Mouse (Mus musculus): ENCODE data around the gene Gtdc1. TPM values are rescaled to one million over a fixed set of nuclear protein-coding genes. Genes with fewer than 3 reads are reported as not detected.

Gene Gtdc1
- polyA plus RNA-seq, 1 experiment from 2014 or later, result 17.3 TPM

DNA sequence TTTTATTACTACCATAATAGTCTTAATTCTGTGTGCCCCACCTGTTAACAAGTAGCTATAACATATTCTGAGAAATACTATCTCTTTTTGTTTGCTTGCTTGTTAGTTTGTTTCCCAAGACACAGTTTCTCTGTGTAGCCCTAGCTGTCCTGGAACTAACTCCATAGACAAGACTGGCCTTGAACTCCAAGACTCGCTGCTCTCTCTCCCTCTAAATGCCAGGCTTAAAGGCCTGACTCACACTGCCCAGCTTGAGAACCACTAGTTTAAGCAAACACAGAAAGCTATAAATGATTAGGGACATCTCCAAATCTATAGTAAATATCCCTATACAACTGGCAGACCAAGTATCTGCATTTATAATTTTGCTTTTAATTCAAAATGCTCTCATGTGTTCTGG is 8.1 kb downstream of the Gtdc1 start:
- H3K9me3 ChIP-seq (ENCODE audit: control insufficient read depth, low read length), result no peaks in the 10 kb centered on the region
- no peaks in the 10 kb centered on the region for H3K27me3 ChIP-seq (ENCODE audit: control insufficient read depth, insufficient read depth, low read length)
- no peak overlapping the region for H3K4me2 ChIP-seq (replicated peaks; ENCODE audit: low read depth, low read length)
- WGBS, result 79% methylated on average over 1 of the region's 1 CpGs
- DNase-seq (ENCODE audit: low spot score) (no peak), ATAC-seq (ENCODE audit: low FRiP score) (no peak)
- no peaks in the 10 kb centered on the region for H3K4me1 ChIP-seq (replicated peaks; ENCODE audit: control insufficient read depth, insufficient read depth, low read length)
- no peak overlapping the region for H3K9ac ChIP-seq (ENCODE audit: low read depth, low read length)
- no peak overlapping the region for H3K27ac ChIP-seq (ENCODE audit: low read depth, low read length)
- no peak overlapping the region for H3K4me3 ChIP-seq (ENCODE audit: low read depth, low read length)
- H3K36me3 ChIP-seq (ENCODE audit: control insufficient read depth, insufficient read depth, low read length), result no peaks in the 10 kb centered on the region

DNA sequence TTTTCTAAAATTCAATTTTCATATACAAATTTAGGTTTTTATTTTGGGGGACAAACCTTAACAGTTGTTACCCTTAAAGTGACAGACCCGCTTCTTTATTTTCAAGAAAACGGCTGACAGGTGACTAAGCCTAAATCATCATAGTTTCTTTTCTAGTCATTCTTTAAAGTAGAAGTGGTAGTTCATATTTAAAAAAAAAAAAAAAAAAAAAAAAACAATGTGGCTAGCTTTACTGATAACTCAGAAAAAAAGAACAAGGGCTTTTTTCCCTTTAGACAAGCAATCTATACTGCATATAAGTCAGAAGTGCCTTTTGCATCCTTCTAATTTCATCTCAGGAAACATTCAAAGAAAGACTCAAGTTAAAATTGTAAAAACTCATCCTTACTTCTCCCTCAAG is 8.7 kb downstream of the Gtdc1 start:
- H3K27me3 ChIP-seq (ENCODE audit: control insufficient read depth, insufficient read depth, low read length), result no peaks in the 10 kb centered on the region
- no peaks in the 10 kb centered on the region for H3K4me1 ChIP-seq (replicated peaks; ENCODE audit: control insufficient read depth, insufficient read depth, low read length)
- no peak overlapping the region for H3K4me3 ChIP-seq (ENCODE audit: low read depth, low read length)
- H3K36me3 ChIP-seq (ENCODE audit: control insufficient read depth, insufficient read depth, low read length), result no peaks in the 10 kb centered on the region
- H3K9ac ChIP-seq (ENCODE audit: low read depth, low read length), result no peak overlapping the region
- no peak overlapping the region for H3K4me2 ChIP-seq (replicated peaks; ENCODE audit: low read depth, low read length)
- ATAC-seq (ENCODE audit: low FRiP score), result no peak
- H3K9me3 ChIP-seq (ENCODE audit: control insufficient read depth, low read length), result no peaks in the 10 kb centered on the region
- H3K27ac ChIP-seq (ENCODE audit: low read depth, low read length), result no peak overlapping the region
- DNase-seq (ENCODE audit: low spot score), result no peak
- WGBS, result 93% methylated on average over 2 of the region's 2 CpGs

DNA sequence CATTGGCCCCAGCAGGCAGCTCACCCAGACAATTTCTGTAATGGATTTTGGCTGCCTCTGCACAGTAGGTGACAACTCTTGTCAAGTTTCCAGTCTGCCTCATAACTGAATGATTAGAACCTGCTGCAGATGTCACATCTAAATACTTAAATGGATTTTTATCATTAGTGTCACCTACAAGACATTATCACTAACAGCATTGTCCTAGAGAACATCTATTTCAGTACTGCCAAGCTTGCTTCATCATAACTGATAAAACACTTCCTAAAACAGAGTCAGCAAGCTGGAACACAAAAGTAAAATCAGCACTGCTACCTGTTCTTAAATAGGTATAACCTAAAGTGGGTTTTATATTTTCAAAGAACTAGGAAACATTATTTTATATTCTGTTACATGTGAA is 11.2 kb downstream of the Gtdc1 start:
- Histone ChIP-seq H3K27me3 (ENCODE audit: control insufficient read depth, insufficient read depth, low read length) (no peaks in the 10 kb centered on the region), H3K27ac (ENCODE audit: low read depth, low read length) (no peak overlapping the region), H3K36me3 (ENCODE audit: control insufficient read depth, insufficient read depth, low read length) (no peaks in the 10 kb centered on the region), H3K9me3 (ENCODE audit: control insufficient read depth, low read length) (no peaks in the 10 kb centered on the region), H3K4me1 (replicated peaks; ENCODE audit: control insufficient read depth, insufficient read depth, low read length) (no peaks in the 10 kb centered on the region), H3K4me3 (ENCODE audit: low read depth, low read length) (no peak overlapping the region), H3K9ac (ENCODE audit: low read depth, low read length) (no peak overlapping the region), H3K4me2 (replicated peaks; ENCODE audit: low read depth, low read length) (no peak overlapping the region)
- ATAC-seq (ENCODE audit: low FRiP score) (no peak), DNase-seq (ENCODE audit: low spot score) (no peak)

DNA sequence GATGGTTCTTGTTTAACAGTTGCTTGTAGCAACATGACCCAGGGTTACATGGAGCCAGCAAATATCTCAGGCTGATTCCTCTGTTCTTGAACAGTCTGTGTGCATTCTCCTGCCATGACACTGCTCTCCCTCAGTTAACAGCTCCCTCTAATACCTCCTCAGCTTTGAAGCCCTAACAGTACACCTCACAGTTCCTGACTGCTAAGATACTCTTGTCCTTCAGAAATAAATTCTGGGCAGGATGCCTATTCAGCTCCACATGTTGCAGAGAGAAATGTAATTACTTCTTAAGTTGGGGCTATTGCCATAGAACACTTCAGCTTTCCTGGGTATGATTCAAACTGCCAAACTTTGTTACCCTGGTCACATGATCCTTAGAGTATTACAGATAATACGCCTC is 29.7 kb downstream of the Gtdc1 start:
- no peak overlapping the region for H3K4me2 ChIP-seq (replicated peaks; ENCODE audit: low read depth, low read length)
- no peak overlapping the region for H3K9ac ChIP-seq (ENCODE audit: low read depth, low read length)
- H3K4me1 ChIP-seq (replicated peaks; ENCODE audit: control insufficient read depth, insufficient read depth, low read length), result no peaks in the 10 kb centered on the region
- no peak overlapping the region for H3K4me3 ChIP-seq (ENCODE audit: low read depth, low read length)
- no peaks in the 10 kb centered on the region for H3K27me3 ChIP-seq (ENCODE audit: control insufficient read depth, insufficient read depth, low read length)
- no peaks in the 10 kb centered on the region for H3K9me3 ChIP-seq (ENCODE audit: control insufficient read depth, low read length)
- 97% methylated on average over 1 of the region's 1 CpGs for WGBS
- H3K36me3 ChIP-seq (ENCODE audit: control insufficient read depth, insufficient read depth, low read length), result no peaks in the 10 kb centered on the region
- H3K27ac ChIP-seq (ENCODE audit: low read depth, low read length), result no peak overlapping the region
- DNase-seq (ENCODE audit: low spot score) (no peak), ATAC-seq (ENCODE audit: low FRiP score) (no peak)

DNA sequence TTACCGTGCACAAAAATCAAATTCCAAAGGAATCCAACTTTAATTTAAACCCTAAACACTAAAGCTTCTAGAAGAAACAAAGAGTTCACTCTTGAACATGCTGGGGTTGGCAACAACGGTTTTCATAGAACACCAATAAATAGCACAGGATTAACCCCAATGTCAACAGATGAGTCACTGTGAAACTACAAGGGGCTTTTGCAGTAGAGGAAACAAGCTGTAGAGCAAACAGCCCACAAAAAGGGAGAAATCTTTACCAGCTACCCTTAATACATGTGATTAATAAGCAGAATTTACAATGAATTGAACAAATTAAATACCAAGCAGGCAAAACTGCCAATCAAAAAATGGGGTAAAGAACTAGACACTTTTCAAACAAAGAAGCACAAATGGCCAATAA is 53.7 kb downstream of the Gtdc1 start:
- WGBS, result 89% methylated on average over 2 of the region's 2 CpGs
- no peaks in the 10 kb centered on the region for H3K9me3 ChIP-seq (ENCODE audit: control insufficient read depth, low read length)

DNA sequence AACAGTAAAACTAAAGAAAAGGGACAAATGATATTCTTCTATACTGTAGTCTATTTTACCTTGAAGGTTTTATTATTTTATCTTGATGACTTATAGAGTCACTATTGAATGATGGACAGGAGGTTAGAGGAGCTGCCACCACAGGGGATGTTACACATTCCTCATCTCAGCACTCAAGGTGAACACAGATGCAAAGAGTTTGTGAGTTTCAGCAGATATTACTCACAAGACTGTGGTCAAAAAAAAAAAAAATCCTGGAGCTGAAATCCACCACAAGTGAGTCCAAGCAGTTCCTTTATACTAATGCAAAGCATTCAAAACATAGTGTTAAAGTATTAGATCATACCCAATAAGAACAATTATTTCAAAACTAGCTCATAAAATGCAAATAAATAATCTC is 62.7 kb downstream of the Gtdc1 start:
- H3K9ac ChIP-seq (ENCODE audit: low read depth, low read length), result no peak overlapping the region
- no peaks in the 10 kb centered on the region for H3K36me3 ChIP-seq (ENCODE audit: control insufficient read depth, insufficient read depth, low read length)
- ATAC-seq (ENCODE audit: low FRiP score) (no peak), DNase-seq (ENCODE audit: low spot score) (no peak)
- H3K27me3 ChIP-seq (ENCODE audit: control insufficient read depth, insufficient read depth, low read length), result no peaks in the 10 kb centered on the region
- H3K4me2 ChIP-seq (replicated peaks; ENCODE audit: low read depth, low read length), result no peak overlapping the region
- no peak overlapping the region for H3K4me3 ChIP-seq (ENCODE audit: low read depth, low read length)
- no peaks in the 10 kb centered on the region for H3K9me3 ChIP-seq (ENCODE audit: control insufficient read depth, low read length)
- no peak overlapping the region for H3K27ac ChIP-seq (ENCODE audit: low read depth, low read length)
- no peaks in the 10 kb centered on the region for H3K4me1 ChIP-seq (replicated peaks; ENCODE audit: control insufficient read depth, insufficient read depth, low read length)

More for the DNA sequence above, 53.7 kb downstream of the Gtdc1 start:
- Histone ChIP-seq H3K27ac (ENCODE audit: low read depth, low read length) (no peak overlapping the region), H3K4me1 (replicated peaks; ENCODE audit: control insufficient read depth, insufficient read depth, low read length) (no peaks in the 10 kb centered on the region), H3K4me2 (replicated peaks; ENCODE audit: low read depth, low read length) (no peak overlapping the region), H3K4me3 (ENCODE audit: low read depth, low read length) (no peak overlapping the region), H3K36me3 (ENCODE audit: control insufficient read depth, insufficient read depth, low read length) (no peaks in the 10 kb centered on the region), H3K27me3 (ENCODE audit: control insufficient read depth, insufficient read depth, low read length) (no peaks in the 10 kb centered on the region), H3K9ac (ENCODE audit: low read depth, low read length) (no peak overlapping the region)
- ATAC-seq (ENCODE audit: low FRiP score), result no peak
- DNase-seq (ENCODE audit: low spot score), result no peak

DNA sequence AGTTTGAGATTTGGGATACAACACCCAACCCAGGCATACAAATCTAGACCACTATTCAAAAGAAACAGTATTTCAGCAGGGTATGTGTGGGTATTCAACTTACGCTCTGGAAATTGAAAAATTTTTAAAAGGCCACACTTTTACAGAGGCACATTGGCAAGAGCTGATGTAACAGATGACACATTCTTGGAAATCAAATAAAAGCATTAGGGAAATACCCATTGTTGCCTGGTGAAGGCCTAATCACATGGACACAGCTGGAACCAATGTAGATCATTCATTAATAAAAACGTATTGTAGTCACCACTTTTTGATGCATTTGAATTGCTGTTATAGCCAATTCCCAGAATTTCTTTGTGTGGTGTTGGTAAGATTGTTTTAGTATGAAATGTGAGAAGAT is 73.0 kb downstream of the Gtdc1 start:
- DNase-seq (ENCODE audit: low spot score) (no peak), ATAC-seq (ENCODE audit: low FRiP score) (no peak)
- no peaks in the 10 kb centered on the region for H3K36me3 ChIP-seq (ENCODE audit: control insufficient read depth, insufficient read depth, low read length)
- H3K27ac ChIP-seq (ENCODE audit: low read depth, low read length), result no peak overlapping the region
- H3K4me3 ChIP-seq (ENCODE audit: low read depth, low read length), result no peak overlapping the region
- WGBS, result 76% methylated on average over 2 of the region's 2 CpGs
- H3K4me1 ChIP-seq (replicated peaks; ENCODE audit: control insufficient read depth, insufficient read depth, low read length), result no peaks in the 10 kb centered on the region
- H3K9me3 ChIP-seq (ENCODE audit: control insufficient read depth, low read length), result no peaks in the 10 kb centered on the region
- no peak overlapping the region for H3K4me2 ChIP-seq (replicated peaks; ENCODE audit: low read depth, low read length)
- H3K27me3 ChIP-seq (ENCODE audit: control insufficient read depth, insufficient read depth, low read length), result no peaks in the 10 kb centered on the region
- H3K9ac ChIP-seq (ENCODE audit: low read depth, low read length), result no peak overlapping the region

DNA sequence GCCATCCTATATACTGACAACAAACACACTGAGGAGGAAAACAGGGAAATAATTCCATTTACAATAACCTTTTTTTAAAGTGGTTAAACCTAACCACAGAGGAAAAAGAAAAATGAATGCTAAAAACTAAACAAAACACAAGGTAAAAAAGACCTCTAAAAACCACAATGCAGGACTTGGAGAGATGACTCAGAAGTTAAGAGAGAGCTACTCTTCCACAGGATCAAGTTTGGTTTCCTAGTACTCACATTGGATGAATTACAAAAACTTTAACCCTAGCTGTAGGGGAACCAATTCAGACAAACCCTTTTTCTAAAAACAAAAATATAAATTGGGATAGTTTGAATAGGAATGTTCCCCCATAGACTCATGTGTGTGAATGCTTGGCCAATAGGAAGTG is 77.8 kb downstream of the Gtdc1 start:
- H3K4me1 ChIP-seq (replicated peaks; ENCODE audit: control insufficient read depth, insufficient read depth, low read length), result no peaks in the 10 kb centered on the region
- H3K27ac ChIP-seq (ENCODE audit: low read depth, low read length), result no peak overlapping the region
- no peak overlapping the region for H3K9ac ChIP-seq (ENCODE audit: low read depth, low read length)
- DNase-seq (ENCODE audit: low spot score) (no peak), ATAC-seq (ENCODE audit: low FRiP score) (no peak)
- no peaks in the 10 kb centered on the region for H3K9me3 ChIP-seq (ENCODE audit: control insufficient read depth, low read length)
- H3K36me3 ChIP-seq (ENCODE audit: control insufficient read depth, insufficient read depth, low read length), result no peaks in the 10 kb centered on the region
- no peak overlapping the region for H3K4me3 ChIP-seq (ENCODE audit: low read depth, low read length)
- H3K4me2 ChIP-seq (replicated peaks; ENCODE audit: low read depth, low read length), result no peak overlapping the region
- no peaks in the 10 kb centered on the region for H3K27me3 ChIP-seq (ENCODE audit: control insufficient read depth, insufficient read depth, low read length)

DNA sequence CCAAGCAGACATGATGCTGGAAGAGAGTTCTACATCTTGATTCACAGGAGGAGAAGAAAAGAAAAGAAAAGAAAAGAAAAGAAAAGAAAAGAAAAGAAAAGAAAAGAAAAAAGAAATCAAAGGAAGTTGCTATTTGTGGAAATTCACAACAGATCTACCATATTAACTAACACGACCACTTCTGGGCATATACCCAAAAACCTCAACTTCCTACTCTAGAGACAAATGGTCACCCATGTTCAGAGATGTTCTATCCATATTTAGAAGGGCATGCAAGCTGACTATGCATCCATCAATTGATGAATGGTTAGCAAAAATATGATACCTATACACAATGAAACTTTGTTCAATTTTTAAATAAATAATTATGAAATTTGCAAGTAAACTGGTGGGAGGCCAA is 79.3 kb downstream of the Gtdc1 start:
- DNase-seq (ENCODE audit: low spot score) (no peak), ATAC-seq (ENCODE audit: low FRiP score) (no peak)
- H3K4me2 ChIP-seq (replicated peaks; ENCODE audit: low read depth, low read length), result no peak overlapping the region
- H3K4me1 ChIP-seq (replicated peaks; ENCODE audit: control insufficient read depth, insufficient read depth, low read length), result no peaks in the 10 kb centered on the region
- no peak overlapping the region for H3K4me3 ChIP-seq (ENCODE audit: low read depth, low read length)
- no peaks in the 10 kb centered on the region for H3K36me3 ChIP-seq (ENCODE audit: control insufficient read depth, insufficient read depth, low read length)
- no peak overlapping the region for H3K9ac ChIP-seq (ENCODE audit: low read depth, low read length)
- no peaks in the 10 kb centered on the region for H3K9me3 ChIP-seq (ENCODE audit: control insufficient read depth, low read length)
- WGBS, result 86% methylated on average over 1 of the region's 1 CpGs
- H3K27me3 ChIP-seq (ENCODE audit: control insufficient read depth, insufficient read depth, low read length), result no peaks in the 10 kb centered on the region
- no peak overlapping the region for H3K27ac ChIP-seq (ENCODE audit: low read depth, low read length)

Measured in hindbrain, embryonic 11.5 days (tissue).